Mouse (Mus musculus) large intestine, adult 2 months (tissue): Measurements from ENCODE around the gene Olfr96. TPM values are rescaled to one million over a fixed set of nuclear protein-coding genes. Genes with fewer than 3 reads are reported as not detected.

Experiments
- DNase-seq: peaks from one replicate; pipeline ENCODE4 v3.0.0-alpha.2; 2012; ENCODE audit warnings: low read depth, low spot score
- WGBS: fragments of 180-500 bp; shearing (Covaris S2); methylation state at CpG from one replicate; pipeline ENCODE4 v1.1.7; 2018; 5-methylcytosine and 5-hydroxymethylcytosine counted together
- polyA plus RNA-seq: library from polyadenylated mRNA; depleted of rRNA; stranded (reverse); fragments of >200 nt; gene quantifications from 2 replicates; pipeline ENCODE4 v1.2.3, GENCODE M21; 2012; rRNA removed

The Olfr96 gene
- polyA plus RNA-seq, 1 experiment: not detected

- no peak for DNase-seq
- 87% methylated on average over 1 of the region's 1 CpGs for WGBS
Observed at GRCm38 (mm10) chr17:37263626-37264025, 43.7 kb downstream of the Olfr96 start, which contains the start of gene Olfr98. Gene Olfr98, minus strand, starts transcription at chr17:37263749.

GRCm38 (mm10) chr17:37270058-37270701 lies 50.2 kb downstream of the Olfr96 start, which contains the start of gene H2-M3:
Gene H2-M3, plus strand, starts transcription at chr17:37270220.
- DNase-seq: peak; percentile 89
- under 1% methylated on average over 26 of the region's 26 CpGs for WGBS

GRCm38 (mm10) chr17:37270702-37271092 lies 50.8 kb downstream of the Olfr96 start:
- DNase-seq: peak; percentile 50
- WGBS: 20% methylated on average over 8 of the region's 8 CpGs

GRCm38 (mm10) chr17:37275626-37276248 lies 55.8 kb downstream of the Olfr96 start:
- no peak for DNase-seq
- whole genome bisulfite sequencing: 75% methylated on average over 2 of the region's 2 CpGs

Other genes with a start within 250 kb of the Olfr96 start
- not detected in 2 replicates for gene 2410137M14Rik, start 238.9 kb upstream of the Olfr96 start, polyA plus RNA-seq
- gene H2-M5, start 230.6 kb upstream of the Olfr96 start, polyA plus RNA-seq: 0.14 TPM in 1 of 2 replicates, not detected in the other
- 1.4 and 2.6 TPM in 2 replicates for gene Zfp57, start 219.0 kb upstream of the Olfr96 start, polyA plus RNA-seq
- not detected in 2 replicates for gene Mog, start 196.7 kb upstream of the Olfr96 start, polyA plus RNA-seq
- 8.1 and 11.3 TPM in 2 replicates for gene Gabbr1, start 174.2 kb upstream of the Olfr96 start, polyA plus RNA-seq
- not detected in 2 replicates for gene Olfr90, start 131.6 kb upstream of the Olfr96 start, polyA plus RNA-seq
- not detected in 2 replicates for gene Olfr91, start 121.9 kb upstream of the Olfr96 start, polyA plus RNA-seq
- not detected in 2 replicates for gene Olfr92, start 100.1 kb upstream of the Olfr96 start, polyA plus RNA-seq
- gene Olfr93, start 58.7 kb upstream of the Olfr96 start, polyA plus RNA-seq: not detected in 2 replicates
- gene Ubd, start 26.3 kb upstream of the Olfr96 start, polyA plus RNA-seq: 12.6 and 18.4 TPM in 2 replicates
- not detected in 2 replicates for gene Olfr94, start 19.2 kb upstream of the Olfr96 start, polyA plus RNA-seq
- gene Olfr95, start 7.0 kb upstream of the Olfr96 start, polyA plus RNA-seq: not detected in 2 replicates
- gene Olfr97, start 17.2 kb downstream of the Olfr96 start, polyA plus RNA-seq: not detected in 2 replicates
- gene Olfr98, start 43.6 kb downstream of the Olfr96 start, polyA plus RNA-seq: not detected in 2 replicates
- gene H2-M3, start 50.1 kb downstream of the Olfr96 start, polyA plus RNA-seq: 9.6 and 9.8 TPM in 2 replicates
- gene Olfr99, start 63.3 kb downstream of the Olfr96 start, polyA plus RNA-seq: not detected in 2 replicates
- not detected in 2 replicates for gene Olfr101, start 84.2 kb downstream of the Olfr96 start, polyA plus RNA-seq
- gene Olfr102, start 96.9 kb downstream of the Olfr96 start, polyA plus RNA-seq: not detected in 2 replicates
- gene Olfr103, start 119.6 kb downstream of the Olfr96 start, polyA plus RNA-seq: not detected in 2 replicates
- gene Olfr104-ps, start 139.4 kb downstream of the Olfr96 start, polyA plus RNA-seq: not detected in 2 replicates
- gene Olfr105-ps, start 158.9 kb downstream of the Olfr96 start, polyA plus RNA-seq: not detected in 2 replicates
- not detected in 2 replicates for gene Olfr106-ps, start 170.2 kb downstream of the Olfr96 start, polyA plus RNA-seq
- not detected in 2 replicates for gene Olfr107, start 179.1 kb downstream of the Olfr96 start, polyA plus RNA-seq
- not detected in 2 replicates for gene Olfr108, start 225.3 kb downstream of the Olfr96 start, polyA plus RNA-seq
- not detected in 2 replicates for gene Olfr109, start 238.8 kb downstream of the Olfr96 start, polyA plus RNA-seq